Mouse (Mus musculus): ENCODE data around the gene Cfap74.

Cfap74 gene

GRCm38 (mm10) chr4:155409058-155409776 is at the start of gene Cfap74:
TSS of gene Cfap74 (plus strand) at chr4:155409190.
- DNase-seq, result peak; percentile 88 to 95

GRCm38 (mm10) chr4:155359560-155360464 is 49.2 kb upstream of the Cfap74 start:
- no peak for DNase-seq

GRCm38 (mm10) chr4:155360856-155361255 is 48.1 kb upstream of the Cfap74 start:
- no peak for DNase-seq

GRCm38 (mm10) chr4:155361303-155361791 is 47.6 kb upstream of the Cfap74 start, which contains the start of gene Prkcz:
TSS of gene Prkcz (minus strand) at chr4:155361361.
- DNase-seq, result peak; percentile 77

GRCm38 (mm10) chr4:155362443-155362842 is 46.5 kb upstream of the Cfap74 start:
- DNase-seq, result no peak

- no peak for DNase-seq
Measured at GRCm38 (mm10) chr4:155366784-155367183, 42.2 kb upstream of the Cfap74 start.

GRCm38 (mm10) chr4:155367739-155368138 is 41.3 kb upstream of the Cfap74 start:
- no peak for DNase-seq

- DNase-seq, result peak; percentile 94 to 96
Measured at GRCm38 (mm10) chr4:155368684-155369083, 40.3 kb upstream of the Cfap74 start.

GRCm38 (mm10) chr4:155370737-155371715 is 38.0 kb upstream of the Cfap74 start:
- peak; percentile 75 to 76 for DNase-seq

- DNase-seq, result peak; percentile 77 to 88
Measured at GRCm38 (mm10) chr4:155371797-155372735, 36.9 kb upstream of the Cfap74 start.

GRCm38 (mm10) chr4:155381974-155382373 is 27.0 kb upstream of the Cfap74 start:
- no peak for DNase-seq

- no peak for DNase-seq
Measured at GRCm38 (mm10) chr4:155382752-155383151, 26.2 kb upstream of the Cfap74 start.

GRCm38 (mm10) chr4:155383326-155383725 is 25.7 kb upstream of the Cfap74 start:
- peak in 1 of 2 experiments; percentile 49 for DNase-seq

- DNase-seq, result no peak
Measured at GRCm38 (mm10) chr4:155387166-155387565, 21.8 kb upstream of the Cfap74 start.

GRCm38 (mm10) chr4:155395471-155395870 is 13.5 kb upstream of the Cfap74 start:
- peak in 1 of 2 experiments; percentile 40 for DNase-seq

GRCm38 (mm10) chr4:155396751-155397150 is 12.2 kb upstream of the Cfap74 start:
- DNase-seq, result peak; percentile 92 to 94

GRCm38 (mm10) chr4:155397511-155398221 is 11.3 kb upstream of the Cfap74 start, which contains the start of gene Gabrd:
TSS of gene Gabrd (minus strand) at chr4:155398112.
- peak; percentile 77 to 80 for DNase-seq

GRCm38 (mm10) chr4:155398222-155398540 is 10.8 kb upstream of the Cfap74 start:
- DNase-seq, result no peak

GRCm38 (mm10) chr4:155401121-155401520 is 7.9 kb upstream of the Cfap74 start:
- DNase-seq, result peak; percentile 59 to 64

GRCm38 (mm10) chr4:155402489-155402888 is 6.5 kb upstream of the Cfap74 start:
- no peak for DNase-seq

Measured in cerebellum, postnatal 10 days (tissue).